Mouse (Mus musculus): ENCODE data around the gene Olfr804. TPM values are rescaled to one million over a fixed set of nuclear protein-coding genes. Genes with fewer than 3 reads are reported as not detected.

Olfr804 gene
- total RNA-seq (2023), result not detected

GRCm38 (mm10) chr10:129702910-129703309 is at the start of gene Olfr804:
Gene Olfr804 (plus strand): TSS chr10:129703210.

GRCm38 (mm10) chr10:129657394-129657793 is 45.6 kb upstream of the Olfr804 start, which contains the start of gene Olfr800:
Gene Olfr800 (plus strand): TSS chr10:129657694.

GRCm38 (mm10) chr10:129673765-129674164 is 29.2 kb upstream of the Olfr804 start, which contains the start of gene Olfr801:
Gene Olfr801 (minus strand): TSS chr10:129673865.

GRCm38 (mm10) chr10:129688069-129688468 is 14.9 kb upstream of the Olfr804 start, which contains the start of gene Olfr802:
Gene Olfr802 (minus strand): TSS chr10:129688169.

GRCm38 (mm10) chr10:129694186-129694585 is 8.8 kb upstream of the Olfr804 start, which contains the start of gene Olfr803:
Gene Olfr803 (minus strand): TSS chr10:129694286.

DNA sequence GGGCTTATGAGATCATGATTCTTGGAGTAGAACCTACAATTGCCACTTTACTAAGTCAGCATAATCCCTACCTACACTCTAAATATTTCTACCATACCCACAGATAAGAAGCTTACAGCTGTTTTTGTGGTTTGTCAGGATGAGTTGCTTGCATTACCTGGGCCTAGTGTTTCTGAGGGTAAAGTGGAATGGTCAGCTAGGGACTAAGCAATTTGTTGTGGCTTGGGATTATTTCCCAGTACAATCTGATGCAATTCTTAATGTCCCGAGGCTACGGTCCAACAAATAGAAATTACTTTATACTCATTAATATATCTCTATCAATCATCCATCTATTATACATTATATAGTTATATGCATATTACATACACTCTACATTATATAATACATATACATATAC is 26.3 kb downstream of the Olfr804 start, which contains the start of gene Olfr805:
Gene Olfr805 (minus strand): TSS at position 101 of the 400 bp plus-strand sequence.

GRCm38 (mm10) chr10:129741821-129742220 is 38.8 kb downstream of the Olfr804 start, which contains the start of gene Olfr806:
Gene Olfr806 (minus strand): TSS chr10:129741921.

GRCm38 (mm10) chr10:129757693-129758092 is 54.7 kb downstream of the Olfr804 start, which contains the start of gene Olfr807:
Gene Olfr807 (minus strand): TSS chr10:129757793.

Other genes starting within 250 kb of the Olfr804 start
- gene Olfr787, start 241.3 kb upstream of the Olfr804 start, total RNA-seq (2023), result not detected
- not detected for gene Olfr788, start 232.2 kb upstream of the Olfr804 start, total RNA-seq (2023)
- not detected for gene Olfr789, start 218.5 kb upstream of the Olfr804 start, total RNA-seq (2023)
- not detected for gene Olfr790, start 204.7 kb upstream of the Olfr804 start, total RNA-seq (2023)
- not detected for gene Olfr791, start 181.4 kb upstream of the Olfr804 start, total RNA-seq (2023)
- not detected for gene Olfr792, start 164.0 kb upstream of the Olfr804 start, total RNA-seq (2023)
- gene Olfr794, start 135.6 kb upstream of the Olfr804 start, total RNA-seq (2023), result not detected
- not detected for gene Olfr796, start 90.6 kb upstream of the Olfr804 start, total RNA-seq (2023)
- gene Olfr798, start 75.3 kb upstream of the Olfr804 start, total RNA-seq (2023), result not detected
- not detected for gene Olfr799, start 65.7 kb upstream of the Olfr804 start, total RNA-seq (2023)
- gene Olfr800, start 45.5 kb upstream of the Olfr804 start, total RNA-seq (2023), result not detected
- gene Olfr801, start 29.3 kb upstream of the Olfr804 start, total RNA-seq (2023), result not detected
- not detected for gene Olfr802, start 15.0 kb upstream of the Olfr804 start, total RNA-seq (2023)
- not detected for gene Olfr803, start 8.9 kb upstream of the Olfr804 start, total RNA-seq (2023)
- not detected for gene Olfr805, start 26.2 kb downstream of the Olfr804 start, total RNA-seq (2023)
- gene Olfr806, start 38.7 kb downstream of the Olfr804 start, total RNA-seq (2023), result not detected
- not detected for gene Olfr807, start 54.6 kb downstream of the Olfr804 start, total RNA-seq (2023)
- gene Olfr808, start 62.3 kb downstream of the Olfr804 start, total RNA-seq (2023), result not detected
- not detected for gene Olfr809, start 71.4 kb downstream of the Olfr804 start, total RNA-seq (2023)
- gene Olfr810, start 91.7 kb downstream of the Olfr804 start, total RNA-seq (2023), result not detected
- gene Olfr811, start 101.2 kb downstream of the Olfr804 start, total RNA-seq (2023), result not detected
- not detected for gene Olfr812, start 142.9 kb downstream of the Olfr804 start, total RNA-seq (2023)
- not detected for gene Olfr813, start 152.2 kb downstream of the Olfr804 start, total RNA-seq (2023)
- gene Olfr814, start 176.6 kb downstream of the Olfr804 start, total RNA-seq (2023), result not detected
- not detected for gene Olfr815, start 202.7 kb downstream of the Olfr804 start, total RNA-seq (2023)
- not detected for gene Olfr816, start 212.4 kb downstream of the Olfr804 start, total RNA-seq (2023)
- gene Olfr818, start 245.9 kb downstream of the Olfr804 start, total RNA-seq (2023), result not detected

Measured in B cell, adult 67 days (primary cell).